Mouse (Mus musculus): ENCODE data around the gene Mars2. TPM values are rescaled to one million over a fixed set of nuclear protein-coding genes. Genes with fewer than 3 reads are reported as not detected.

The Mars2 gene
- polyA plus RNA-seq, 1 experiment from 2014 or later = 3.0 TPM

DNA sequence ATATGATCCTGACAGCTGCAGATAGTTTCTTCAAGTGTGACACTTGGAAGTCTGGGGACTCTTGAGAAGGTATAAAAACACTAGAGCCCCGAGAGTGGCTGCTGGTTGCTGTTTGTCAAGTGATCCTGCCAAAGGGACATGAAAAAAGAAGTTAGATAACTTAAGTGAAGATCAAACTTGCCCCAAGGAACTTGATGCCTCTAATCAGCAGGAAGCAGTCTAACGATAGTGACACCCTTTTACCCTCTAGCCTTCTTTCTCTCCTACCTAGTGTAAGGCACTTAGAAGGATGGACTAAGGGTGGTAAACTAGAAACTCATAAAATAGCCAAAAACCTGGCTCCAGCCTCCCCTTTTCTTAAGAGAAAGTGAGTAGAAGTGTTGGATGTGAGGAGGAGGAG, 27.4 kb downstream of the Mars2 start:
- ATAC-seq (ENCODE audit: low read depth) = 0 out of 2 replicates have a peak, but pooled peaks have one; percentile 50
- Histone ChIP-seq H3K4me1 (replicated peaks) (peaks cover 8% of the 10 kb centered on the region), H3K27me3 (no peaks in the 10 kb centered on the region), H3K27ac (no peak overlapping the region), H3K4me2 (no peak overlapping the region), H3K9ac (no peak overlapping the region), H3K9me3 (replicated peaks) (no peaks in the 10 kb centered on the region), H3K36me3 (no peaks in the 10 kb centered on the region), H3K4me3 (replicated peaks) (no peak overlapping the region)
- DNase-seq = no peak
- 2% methylated on average over 2 of the region's 2 CpGs for WGBS (ENCODE audit: insufficient replicate concordance)

- no peak overlapping the region for H3K4me2 ChIP-seq
- H3K27me3 ChIP-seq = no peaks in the 10 kb centered on the region
- H3K4me1 ChIP-seq (replicated peaks) = peaks cover 8% of the 10 kb centered on the region
- H3K9me3 ChIP-seq (replicated peaks) = no peaks in the 10 kb centered on the region
- no peaks in the 10 kb centered on the region for H3K36me3 ChIP-seq
- DNase-seq (no peak), ATAC-seq (ENCODE audit: low read depth) (no peak)
- H3K27ac ChIP-seq = no peak overlapping the region
- H3K9ac ChIP-seq = no peak overlapping the region
- WGBS (ENCODE audit: insufficient replicate concordance) = 40% methylated on average over 2 of the region's 2 CpGs
- H3K4me3 ChIP-seq (replicated peaks) = no peak overlapping the region
Measured at GRCm38 (mm10) chr1:55265447-55265846, 28.5 kb downstream of the Mars2 start.

DNA sequence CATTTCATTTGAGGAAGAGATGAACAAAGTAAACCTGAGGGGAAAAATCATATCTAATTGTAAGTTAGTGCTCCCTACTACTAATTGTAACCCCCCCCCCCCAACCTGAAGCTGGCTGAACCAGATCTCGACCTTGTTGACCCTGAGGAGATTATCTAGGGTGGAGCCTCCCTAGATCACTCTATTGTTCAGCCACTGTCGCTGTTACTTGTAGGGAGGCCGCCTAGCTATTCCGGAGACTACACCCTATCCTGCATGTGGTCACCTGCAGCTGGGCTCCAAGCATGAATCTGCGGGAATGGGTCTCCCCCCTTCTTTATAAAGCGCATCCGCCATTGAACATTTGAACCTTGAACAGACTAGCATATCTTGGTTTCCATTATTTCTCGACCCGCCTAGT, 42.1 kb downstream of the Mars2 start:
- Histone ChIP-seq H3K4me3 (replicated peaks) (no peak overlapping the region), H3K27ac (no peak overlapping the region)

More for the DNA sequence above, 42.1 kb downstream of the Mars2 start:
- H3K9ac ChIP-seq = no peak overlapping the region
- 66% methylated on average over 9 of the region's 9 CpGs for WGBS (ENCODE audit: insufficient replicate concordance)
- H3K4me2 ChIP-seq = no peak overlapping the region
- no peak for ATAC-seq (ENCODE audit: low read depth)
- H3K36me3 ChIP-seq = no peaks in the 10 kb centered on the region
- no peaks in the 10 kb centered on the region for H3K9me3 ChIP-seq (replicated peaks)
- no peak for DNase-seq
- H3K27me3 ChIP-seq = no peaks in the 10 kb centered on the region
- H3K4me1 ChIP-seq (replicated peaks) = no peaks in the 10 kb centered on the region

Other genes starting within 250 kb of the Mars2 start
- 171 and 213 TPM in 2 replicates for gene Sf3b1, start 209.7 kb upstream of the Mars2 start, polyA plus RNA-seq (2015; fragmentation: Nextera tagmentation; extraction: Ambion mirVana)
- gene Coq10b, start 184.4 kb upstream of the Mars2 start, polyA plus RNA-seq (2015; fragmentation: Nextera tagmentation; extraction: Ambion mirVana) = 17.6 and 20.6 TPM in 2 replicates
- gene Hspe1, start 149.0 kb upstream of the Mars2 start, polyA plus RNA-seq (2015; fragmentation: Nextera tagmentation; extraction: Ambion mirVana) = 600 and 712 TPM in 2 replicates
- 478 and 596 TPM in 2 replicates for gene Hspd1, start 148.9 kb upstream of the Mars2 start, polyA plus RNA-seq (2015; fragmentation: Nextera tagmentation; extraction: Ambion mirVana)
- 45.0 and 58.2 TPM in 2 replicates for gene Mob4, start 105.9 kb upstream of the Mars2 start, polyA plus RNA-seq (2015; fragmentation: Nextera tagmentation; extraction: Ambion mirVana)
- 0.52 and 0.81 TPM in 2 replicates for gene Rftn2, start 10.4 kb upstream of the Mars2 start, polyA plus RNA-seq (2015; fragmentation: Nextera tagmentation; extraction: Ambion mirVana)
- 0.08 TPM in 1 of 2 replicates, not detected in the other for gene Boll, start 126.3 kb downstream of the Mars2 start, polyA plus RNA-seq (2015; fragmentation: Nextera tagmentation; extraction: Ambion mirVana)
- 0.13 and 0.19 TPM in 2 replicates for gene Plcl1, start 168.7 kb downstream of the Mars2 start, polyA plus RNA-seq (2015; fragmentation: Nextera tagmentation; extraction: Ambion mirVana)